Mouse (Mus musculus): ENCODE results near the gene Fam102a. TPM values are rescaled to one million over a fixed set of nuclear protein-coding genes. Genes with fewer than 3 reads are reported as not detected.

Gene Fam102a
- total and polyA plus RNA-seq, 3 experiments: 1.3 to 7.8 (median 3.8) TPM

- Histone ChIP-seq H3K27me3 (replicated peaks) (no peaks in the 10 kb centered on the region), H3K36me3 (replicated peaks in 1 of 2; ENCODE audit: control insufficient read depth in 1 of 2, insufficient read depth in 1 of 2, low read length in 1 of 2) (no peaks in the 10 kb centered on the region), H3K27ac (ENCODE audit: insufficient read depth, low read depth) (no peak overlapping the region), H3K9ac (ENCODE audit: insufficient read depth, low read depth) (no peak overlapping the region), H3K4me2 (ENCODE audit: insufficient read depth, low read depth, poor library complexity, severe bottlenecking) (no peak overlapping the region), H3K4me3 (replicated peaks in 1 of 3; ENCODE audit: low read depth in 2 of 3, low read length in 2 of 3, poor library complexity in 1 of 3) (no peak overlapping the region), H3K79me2 (replicated peaks; ENCODE audit: control insufficient read depth, extremely low read depth, insufficient read depth, poor library complexity, severe bottlenecking) (no peaks in the 10 kb centered on the region), H3K4me1 (ENCODE audit: control insufficient read depth in 1 of 2, insufficient read depth in 2 of 2) (peaks cover 0 to 5% of the 10 kb centered on the region in 2 experiments; a peak in 2 of 4 replicates), H3K9me3 (replicated peaks; ENCODE audit: low read length) (peaks cover 4% of the 10 kb centered on the region)
- DNase-seq (ENCODE audit: extremely low read depth): no peak
- dilution Hi-C loops (cut with MboI; ENCODE audit: extremely low pct_ligation_motif_present, extremely low pct_unique_long_range_greater_than_20kb, low sequenced_read_pairs) (no loop called here), in situ Hi-C loops (cut with MboI; ENCODE audit: low pct_ligation_motif_present, low pct_unique_long_range_greater_than_20kb, low sequenced_read_pairs) (no loop called here)
- no peak for TF ChIP-seq EP300 (IDR thresholded peaks at IDR 0.05; ENCODE audit: low read length)
- TF ChIP-seq HCFC1 (IDR thresholded peaks at IDR 0.05; ENCODE audit: low read depth, low read length): no peak
- no peak for TF ChIP-seq MAX (IDR thresholded peaks at IDR 0.05; ENCODE audit: low read length)
- TF ChIP-seq CHD1 (IDR thresholded peaks at IDR 0.05; ENCODE audit: low read depth, low read length): no peak
- TF ChIP-seq RCOR1 (conservative IDR thresholded peaks at IDR 0.05; ENCODE audit: low read depth, low read length): no peak
- no peak for TF ChIP-seq MYC (IDR thresholded peaks at IDR 0.05; ENCODE audit: low read depth, low read length)
- TF ChIP-seq UBTF (IDR thresholded peaks at IDR 0.05; ENCODE audit: low read depth, low read length): no peak
- no peak for TF ChIP-seq ETS1 (conservative IDR thresholded peaks at IDR 0.05; ENCODE audit: low read depth, low read length)
- no peak for TF ChIP-seq CTCF (conservative IDR thresholded peaks at IDR 0.05 in 1 of 2, IDR thresholded peaks at IDR 0.05 in 1 of 2; ENCODE audit: low read depth in 2 of 2, low read length in 2 of 2)
- TF ChIP-seq POLR2A (IDR thresholded peaks at IDR 0.05; ENCODE audit: low read depth, low read length): no peak
- no peak for TF ChIP-seq SMC3 (IDR thresholded peaks at IDR 0.05; ENCODE audit: low read depth, low read length)
- TF ChIP-seq ZNF384 (IDR thresholded peaks at IDR 0.05; ENCODE audit: low read depth, low read length): no peak
- TF ChIP-seq ZMIZ1 (IDR thresholded peaks at IDR 0.05; ENCODE audit: low read depth, low read length): no peak
- no peak for TF ChIP-seq POLR2AphosphoS2 (IDR thresholded peaks at IDR 0.05; ENCODE audit: low read depth, low read length)
- TF ChIP-seq USF2 (conservative IDR thresholded peaks at IDR 0.05; ENCODE audit: low read depth, low read length): no peak
- TF ChIP-seq KAT2A (IDR thresholded peaks at IDR 0.05; ENCODE audit: insufficient replicate concordance, low read length): no peak
- TF ChIP-seq JUN (IDR thresholded peaks at IDR 0.05; ENCODE audit: insufficient read depth, low read depth, low read length): no peak
- TF ChIP-seq NRF1 (IDR thresholded peaks at IDR 0.05; ENCODE audit: low read depth, low read length): no peak
- no peak for TF ChIP-seq USF1 (IDR thresholded peaks at IDR 0.05; ENCODE audit: low read depth, low read length)
- TF ChIP-seq ZC3H11A (IDR thresholded peaks at IDR 0.05; ENCODE audit: low read depth, low read length): no peak
These were observed 25.8 kb upstream of the Fam102a start for GRCm38 (mm10) chr2:32509287-32509686.

GRCm38 (mm10) chr2:32509896-32510295 lies 25.2 kb upstream of the Fam102a start:
- no peak for DNase-seq (ENCODE audit: extremely low read depth)
- Histone ChIP-seq H3K4me2 (ENCODE audit: insufficient read depth, low read depth, poor library complexity, severe bottlenecking) (no peak overlapping the region), H3K4me1 (ENCODE audit: control insufficient read depth in 1 of 2, insufficient read depth in 2 of 2) (peaks cover 0 to 5% of the 10 kb centered on the region in 2 experiments; a peak in 2 of 4 replicates), H3K27me3 (replicated peaks) (no peaks in the 10 kb centered on the region), H3K36me3 (replicated peaks in 1 of 2; ENCODE audit: control insufficient read depth in 1 of 2, insufficient read depth in 1 of 2, low read length in 1 of 2) (no peaks in the 10 kb centered on the region), H3K27ac (ENCODE audit: insufficient read depth, low read depth) (no peak overlapping the region), H3K4me3 (replicated peaks in 1 of 3; ENCODE audit: low read depth in 2 of 3, low read length in 2 of 3, poor library complexity in 1 of 3) (no peak overlapping the region), H3K9me3 (replicated peaks; ENCODE audit: low read length) (peaks cover 4% of the 10 kb centered on the region), H3K9ac (ENCODE audit: insufficient read depth, low read depth) (no peak overlapping the region), H3K79me2 (replicated peaks; ENCODE audit: control insufficient read depth, extremely low read depth, insufficient read depth, poor library complexity, severe bottlenecking) (no peaks in the 10 kb centered on the region)
- in situ Hi-C loops (cut with MboI; ENCODE audit: low pct_ligation_motif_present, low pct_unique_long_range_greater_than_20kb, low sequenced_read_pairs) (no loop called here), dilution Hi-C loops (cut with MboI; ENCODE audit: extremely low pct_ligation_motif_present, extremely low pct_unique_long_range_greater_than_20kb, low sequenced_read_pairs) (no loop called here)
- no peak for TF ChIP-seq PAX5 (IDR thresholded peaks at IDR 0.05; ENCODE audit: low read length)
- TF ChIP-seq IRF4 (IDR thresholded peaks at IDR 0.05; ENCODE audit: low read depth, low read length): no peak
- TF ChIP-seq RCOR1 (conservative IDR thresholded peaks at IDR 0.05; ENCODE audit: low read depth, low read length): no peak
- TF ChIP-seq HCFC1 (IDR thresholded peaks at IDR 0.05; ENCODE audit: low read depth, low read length): no peak
- TF ChIP-seq CHD2 (IDR thresholded peaks at IDR 0.05; ENCODE audit: low read length): no peak
- TF ChIP-seq MYC (IDR thresholded peaks at IDR 0.05; ENCODE audit: low read depth, low read length): no peak
- no peak for TF ChIP-seq ELF1 (IDR thresholded peaks at IDR 0.05; ENCODE audit: low read depth, low read length)
- TF ChIP-seq UBTF (IDR thresholded peaks at IDR 0.05; ENCODE audit: low read depth, low read length): no peak
- TF ChIP-seq EP300 (IDR thresholded peaks at IDR 0.05; ENCODE audit: low read length): no peak
- TF ChIP-seq USF1 (IDR thresholded peaks at IDR 0.05; ENCODE audit: low read depth, low read length): no peak
- TF ChIP-seq SMC3 (IDR thresholded peaks at IDR 0.05; ENCODE audit: low read depth, low read length): no peak
- no peak for TF ChIP-seq NELFE (IDR thresholded peaks at IDR 0.05; ENCODE audit: low read depth, low read length)
- TF ChIP-seq MAX (IDR thresholded peaks at IDR 0.05; ENCODE audit: low read length): no peak
- no peak for TF ChIP-seq E2F4 (IDR thresholded peaks at IDR 0.05; ENCODE audit: insufficient replicate concordance, low read depth, low read length)
- TF ChIP-seq MXI1 (IDR thresholded peaks at IDR 0.05; ENCODE audit: low read depth, low read length): no peak

All from CH12.LX (cell line).